Mouse (Mus musculus) neural tube, embryonic 12.5 days (tissue): Measurements from ENCODE around the gene Atp1a3. TPM values are rescaled to one million over a fixed set of nuclear protein-coding genes. Genes with fewer than 3 reads are reported as not detected.

Source experiments
- ATAC-seq: fragments of 200-750 bp; cut with Nextera tagmentation; 2 replicates; pipeline ENCODE4 v1.8.0; 2017; ENCODE audit warnings: low read depth, mild to moderate bottlenecking, moderate TSS enrichment, moderate library complexity; ENCODE audit not compliant: low FRiP score
- H3K27ac ChIP-seq: fragments of 300-500 bp; sonication (generic); 2 replicates; pipeline ENCODE4 v1.5.1; 2016
- H3K27me3 ChIP-seq: fragments of 300-500 bp; sonication (generic); replicated peaks from 2 replicates; pipeline ENCODE4 v1.6.1; 2016; ENCODE audit warnings: mild to moderate bottlenecking
- H3K36me3 ChIP-seq: fragments of 300-500 bp; sonication (generic); 2 replicates; pipeline ENCODE4 v1.6.1; 2016; ENCODE audit warnings: mild to moderate bottlenecking
- H3K4me1 ChIP-seq: fragments of 300-500 bp; sonication (generic); 2 replicates; pipeline ENCODE4 v1.6.1; 2016
- H3K4me2 ChIP-seq: fragments of 300-500 bp; sonication (generic); replicated peaks from 2 replicates; pipeline ENCODE4 v1.6.1; 2016; ENCODE audit warnings: mild to moderate bottlenecking
- H3K4me3 ChIP-seq: fragments of 300-500 bp; sonication (generic); 2 replicates; pipeline ENCODE4 v1.5.1; 2016
- H3K9ac ChIP-seq: fragments of 300-500 bp; sonication (generic); 2 replicates; pipeline ENCODE4 v1.6.1; 2016; ENCODE audit warnings: mild to moderate bottlenecking
- H3K9me3 ChIP-seq: fragments of 300-500 bp; sonication (generic); 2 replicates; pipeline ENCODE4 v1.6.1; 2016; ENCODE audit warnings: mild to moderate bottlenecking
- WGBS: fragments of 180-500 bp; shearing (Covaris S2); methylation state at CpG from one replicate; pipeline ENCODE4 v1.1.7; 2016; 5-methylcytosine and 5-hydroxymethylcytosine counted together
- polyA plus RNA-seq: library from polyadenylated mRNA; unstranded; fragments of >200 nt; fragmentation: Nextera tagmentation; extraction: Ambion mirVana; gene quantifications from 2 replicates; pipeline ENCODE4 v1.2.1, GENCODE M21; 2016

Atp1a3 gene
- polyA plus RNA-seq, 1 experiment from 2014 or later, result 118 TPM

- no peak for ATAC-seq
- WGBS, result 75% methylated on average over 7 of the region's 7 CpGs
- Histone ChIP-seq H3K27ac (no peak overlapping the region), H3K4me2 (no peak overlapping the region), H3K4me3 (no peak overlapping the region), H3K36me3 (peaks cover 41% of the 10 kb centered on the region), H3K4me1 (peaks cover 18% of the 10 kb centered on the region), H3K9me3 (no peaks in the 10 kb centered on the region), H3K27me3 (peaks cover 14% of the 10 kb centered on the region; the same call in 1 of the 2 replicates), H3K9ac (no peak overlapping the region; the same call in 1 of the 2 replicates)
These were observed 5.5 kb downstream of the Atp1a3 start for GRCm38 (mm10) chr7:25000211-25000610.

- no peaks in the 10 kb centered on the region for H3K9me3 ChIP-seq
- H3K4me1 ChIP-seq, result no peaks in the 10 kb centered on the region
- no peak overlapping the region for H3K9ac ChIP-seq
- ATAC-seq, result no peak
- no peak overlapping the region for H3K27ac ChIP-seq
- peaks cover 76% of the 10 kb centered on the region for H3K36me3 ChIP-seq
- no peak overlapping the region for H3K4me2 ChIP-seq
- H3K27me3 ChIP-seq, result 0 out of 2 replicates have a peak, but pooled peaks cover 2% of the 10 kb centered on the region
- H3K4me3 ChIP-seq, result no peak overlapping the region
- WGBS, result 78% methylated on average over 6 of the region's 6 CpGs
These were observed 12.7 kb downstream of the Atp1a3 start for GRCm38 (mm10) chr7:24993081-24993480.

GRCm38 (mm10) chr7:24990478-24990877, 15.3 kb downstream of the Atp1a3 start:
- Histone ChIP-seq H3K4me2 (no peak overlapping the region), H3K4me1 (no peaks in the 10 kb centered on the region), H3K9ac (no peak overlapping the region), H3K4me3 (no peak overlapping the region), H3K27ac (no peak overlapping the region), H3K36me3 (peaks cover 77% of the 10 kb centered on the region), H3K27me3 (0 out of 2 replicates have a peak, but pooled peaks cover 2% of the 10 kb centered on the region), H3K9me3 (no peaks in the 10 kb centered on the region)
- 92% methylated on average over 8 of the region's 8 CpGs for WGBS
- ATAC-seq, result no peak

GRCm38 (mm10) chr7:24987941-24988340, 17.8 kb downstream of the Atp1a3 start:
- 88% methylated on average over 14 of the region's 14 CpGs for WGBS
- H3K4me2 ChIP-seq, result no peak overlapping the region
- H3K4me1 ChIP-seq, result no peaks in the 10 kb centered on the region
- H3K9ac ChIP-seq, result no peak overlapping the region
- H3K9me3 ChIP-seq, result no peaks in the 10 kb centered on the region
- ATAC-seq, result no peak
- no peak overlapping the region for H3K27ac ChIP-seq
- H3K27me3 ChIP-seq, result no peaks in the 10 kb centered on the region
- H3K4me3 ChIP-seq, result no peak overlapping the region
- H3K36me3 ChIP-seq, result peaks cover 69% of the 10 kb centered on the region

GRCm38 (mm10) chr7:24985799-24986198, 20.0 kb downstream of the Atp1a3 start:
- no peak overlapping the region for H3K4me2 ChIP-seq
- H3K4me1 ChIP-seq, result no peaks in the 10 kb centered on the region
- H3K36me3 ChIP-seq, result peaks cover 74% of the 10 kb centered on the region
- no peak overlapping the region for H3K9ac ChIP-seq
- no peaks in the 10 kb centered on the region; the same call in 1 of the 2 replicates for H3K27me3 ChIP-seq
- H3K4me3 ChIP-seq, result no peak overlapping the region
- H3K27ac ChIP-seq, result no peak overlapping the region
- ATAC-seq, result no peak
- 70% methylated on average over 5 of the region's 5 CpGs for WGBS
- H3K9me3 ChIP-seq, result no peaks in the 10 kb centered on the region

GRCm38 (mm10) chr7:24984307-24984706, 21.5 kb downstream of the Atp1a3 start:
- Histone ChIP-seq H3K9ac (no peak overlapping the region), H3K4me2 (no peak overlapping the region), H3K27ac (no peak overlapping the region), H3K9me3 (no peaks in the 10 kb centered on the region), H3K4me1 (no peaks in the 10 kb centered on the region), H3K27me3 (no peaks in the 10 kb centered on the region; the same call in 1 of the 2 replicates), H3K36me3 (peaks cover 74% of the 10 kb centered on the region), H3K4me3 (no peak overlapping the region)
- ATAC-seq, result no peak
- 90% methylated on average over 2 of the region's 2 CpGs for WGBS

GRCm38 (mm10) chr7:24983396-24983795, 22.4 kb downstream of the Atp1a3 start:
- no peak for ATAC-seq

GRCm38 (mm10) chr7:24980439-24980838, 25.3 kb downstream of the Atp1a3 start:
- Histone ChIP-seq H3K36me3 (peaks cover 58% of the 10 kb centered on the region), H3K4me2 (no peak overlapping the region), H3K27ac (no peak overlapping the region), H3K9ac (no peak overlapping the region), H3K4me3 (no peak overlapping the region), H3K27me3 (no peaks in the 10 kb centered on the region; the same call in 1 of the 2 replicates), H3K4me1 (no peaks in the 10 kb centered on the region), H3K9me3 (no peaks in the 10 kb centered on the region)
- 83% methylated on average over 7 of the region's 7 CpGs for WGBS
- ATAC-seq, result no peak

More at GRCm38 (mm10) chr7:24983396-24983795, 22.4 kb downstream of the Atp1a3 start:
- 89% methylated on average over 5 of the region's 5 CpGs for WGBS
- H3K4me2 ChIP-seq, result no peak overlapping the region
- H3K36me3 ChIP-seq, result peaks cover 73% of the 10 kb centered on the region
- H3K4me1 ChIP-seq, result no peaks in the 10 kb centered on the region
- H3K4me3 ChIP-seq, result no peak overlapping the region
- no peak overlapping the region for H3K9ac ChIP-seq
- H3K9me3 ChIP-seq, result no peaks in the 10 kb centered on the region
- H3K27me3 ChIP-seq, result no peaks in the 10 kb centered on the region; the same call in 1 of the 2 replicates
- no peak overlapping the region for H3K27ac ChIP-seq

GRCm38 (mm10) chr7:24978781-24979180, 27.0 kb downstream of the Atp1a3 start:
- no peak overlapping the region for H3K4me3 ChIP-seq
- H3K4me1 ChIP-seq, result no peaks in the 10 kb centered on the region
- no peaks in the 10 kb centered on the region; the same call in 1 of the 2 replicates for H3K27me3 ChIP-seq
- 82% methylated on average over 7 of the region's 7 CpGs for WGBS
- H3K9ac ChIP-seq, result no peak overlapping the region
- no peaks in the 10 kb centered on the region for H3K9me3 ChIP-seq
- H3K27ac ChIP-seq, result no peak overlapping the region; the same call in 1 of the 2 replicates
- H3K36me3 ChIP-seq, result peaks cover 45% of the 10 kb centered on the region
- no peak overlapping the region for H3K4me2 ChIP-seq
- ATAC-seq, result no peak

GRCm38 (mm10) chr7:24974893-24975595, 30.7 kb downstream of the Atp1a3 start:
- Histone ChIP-seq H3K4me1 (peaks cover 16% of the 10 kb centered on the region), H3K27ac (no peak overlapping the region), H3K9me3 (no peaks in the 10 kb centered on the region), H3K4me3 (no peak overlapping the region), H3K4me2 (no peak overlapping the region), H3K27me3 (no peaks in the 10 kb centered on the region), H3K9ac (no peak overlapping the region), H3K36me3 (peaks cover 26% of the 10 kb centered on the region; the same call in 1 of the 2 replicates)
- ATAC-seq, result no peak
- WGBS, result 35% methylated on average over 9 of the region's 9 CpGs

- Histone ChIP-seq H3K27me3 (no peaks in the 10 kb centered on the region), H3K4me2 (no peak overlapping the region), H3K9ac (no peak overlapping the region), H3K36me3 (peaks cover 21% of the 10 kb centered on the region; the same call in 1 of the 2 replicates), H3K27ac (no peak overlapping the region), H3K9me3 (no peaks in the 10 kb centered on the region), H3K4me3 (no peak overlapping the region), H3K4me1 (peaks cover 16% of the 10 kb centered on the region)
- ATAC-seq, result no peak
- WGBS, result 74% methylated on average over 5 of the region's 5 CpGs
These were observed 31.9 kb downstream of the Atp1a3 start for GRCm38 (mm10) chr7:24973902-24974301.

- Histone ChIP-seq H3K9me3 (no peaks in the 10 kb centered on the region), H3K27ac (no peak overlapping the region), H3K27me3 (no peaks in the 10 kb centered on the region), H3K36me3 (peaks cover 14% of the 10 kb centered on the region; the same call in 1 of the 2 replicates), H3K4me1 (peaks cover 16% of the 10 kb centered on the region), H3K4me2 (no peak overlapping the region), H3K4me3 (no peak overlapping the region), H3K9ac (no peak overlapping the region)
- no peak for ATAC-seq
- WGBS, result 84% methylated on average over 4 of the region's 4 CpGs
These were observed 32.5 kb downstream of the Atp1a3 start for GRCm38 (mm10) chr7:24973208-24973607.
